In genomic region chr13:63496646-63497582, GRCm38 (mm10) we compare ENCODE assay signal across 8 mouse cellular contexts. TPM values are rescaled to one million over a fixed set of nuclear protein-coding genes. Genes with fewer than 3 reads are reported as not detected.
DNase-seq lines count a peak whose midpoint lies in the region; ATAC-seq lines count a peak whose summit lies in the region.

Gene Fancc (minus strand): TSS chr13:63497278.

- H3K4me1 ChIP-seq in hindbrain, embryonic 10.5 days (replicated peaks), result peaks cover 20% of the 10 kb centered on the region
- H3K4me1 ChIP-seq in limb, embryonic 11.5 days (ENCODE audit: control insufficient read depth, insufficient read depth, low read length), result 0 out of 2 replicates have a peak, but pooled peaks cover 3% of the 10 kb centered on the region

- 0 out of 2 replicates have a peak within 1 kb of the TSS, but pooled peaks have one; percentile 5 for H3K9ac ChIP-seq in limb, embryonic 11.5 days (ENCODE audit: low read length)

- 21% methylated on average over 23 of the region's 23 CpGs for WGBS in hindbrain, embryonic 10.5 days
- WGBS in limb, embryonic 11.5 days, result 16% methylated on average over 23 of the region's 23 CpGs

- peak within 1 kb of the TSS; percentile 14 for H3K4me3 ChIP-seq in hindbrain, embryonic 10.5 days
- no peak within 1 kb of the TSS for H3K4me3 ChIP-seq in limb, embryonic 11.5 days (ENCODE audit: low read depth, low read length)

- H3K4me2 ChIP-seq in limb, embryonic 11.5 days (ENCODE audit: low read depth, severe bottlenecking), result peak within 1 kb of the TSS; percentile 15; the same call in 1 of the 2 replicates

- no peaks in the 10 kb centered on the region for H3K27me3 ChIP-seq in hindbrain, embryonic 10.5 days (ENCODE audit: insufficient read depth, poor library complexity, severe bottlenecking)
- H3K27me3 ChIP-seq in limb, embryonic 11.5 days (ENCODE audit: control insufficient read depth, insufficient read depth, low read length), result no peaks in the 10 kb centered on the region

- H3K36me3 ChIP-seq in hindbrain, embryonic 10.5 days, result no peaks in the 10 kb centered on the region
- H3K36me3 ChIP-seq in limb, embryonic 11.5 days (ENCODE audit: control insufficient read depth, insufficient read depth, low read length), result no peaks in the 10 kb centered on the region

- no peak for DNase-seq in adrenal gland, postnatal 25 days
- no peak for DNase-seq in adrenal gland, postnatal 36 days
- peak; percentile 22 for DNase-seq in right cerebral cortex, postnatal 4 days
- DNase-seq in right cerebral cortex, postnatal 25 days, result no peak
- DNase-seq in hindbrain, embryonic 10.5 days (ENCODE audit: low spot score), result peak; percentile 67
- DNase-seq in limb, embryonic 11.5 days (ENCODE audit: low spot score), result peak; percentile 88
- DNase-seq in retina, postnatal 1 day, result peak; percentile 87

- no peaks in the 10 kb centered on the region for H3K9me3 ChIP-seq in hindbrain, embryonic 10.5 days
- no peaks in the 10 kb centered on the region for H3K9me3 ChIP-seq in limb, embryonic 11.5 days (ENCODE audit: control insufficient read depth, low read length)

- peak; percentile 85 for ATAC-seq in limb, embryonic 11.5 days (ENCODE audit: insufficient number of reproducible peaks, low FRiP score, low TSS enrichment, low read depth)
- no peak for ATAC-seq in cerebellum, adult (ENCODE audit: insufficient number of reproducible peaks, low FRiP score, low TSS enrichment)

- peak within 1 kb of the TSS; percentile 87 for H3K27ac ChIP-seq in hindbrain, embryonic 10.5 days
- H3K27ac ChIP-seq in limb, embryonic 11.5 days (replicated peaks; ENCODE audit: low read depth, low read length), result peak within 1 kb of the TSS; percentile 80

RNA-seq across cellular contexts. Expression of gene Fancc, which starts in this region (rescaled TPM):
- 10.4 and 18.2 TPM in 2 replicates for total RNA-seq in adrenal gland, postnatal 25 days (2021)
- 10 to 100 TPM in 1 of 2 experiments, 1 to 10 TPM in 1; 9.1 to 10.9 TPM for total RNA-seq in adrenal gland, postnatal 36 days (2021)
- 23.4 and 25.2 TPM in 2 replicates for polyA plus RNA-seq in hindbrain, embryonic 10.5 days (2016; fragmentation: Nextera tagmentation; extraction: Ambion mirVana)
- 24.9 and 25.5 TPM in 2 replicates for polyA plus RNA-seq in limb, embryonic 11.5 days (2014; fragmentation: Nextera tagmentation; extraction: Ambion mirVana)

Comparison
In these comparisons a context has a peak if more than half of its experiments do, and no peak if none do; other contexts are left out.
1. DNase-seq: peak in right cerebral cortex, postnatal 4 days (single experiment), hindbrain, embryonic 10.5 days (single experiment), limb, embryonic 11.5 days (single experiment) and retina, postnatal 1 day (single experiment); none in adrenal gland, postnatal 25 days (single experiment), adrenal gland, postnatal 36 days (0 of 2) and right cerebral cortex, postnatal 25 days (single experiment).